Mouse (Mus musculus) forebrain, embryonic 16.5 days (tissue): ENCODE measurements around the gene Gm15130. TPM values are rescaled to one million over a fixed set of nuclear protein-coding genes. Genes with fewer than 3 reads are reported as not detected.

Source experiments
- ATAC-seq: fragments of 200-750 bp; cut with Nextera tagmentation; 2 replicates; pipeline ENCODE4 v1.8.0; 2017; ENCODE audit warnings: mild to moderate bottlenecking, moderate library complexity
- H3K27ac ChIP-seq: fragments of 300-500 bp; sonication (generic); 2 replicates; pipeline ENCODE4 v1.5.1; 2014; ENCODE audit warnings: low read length, control low read depth
- H3K27me3 ChIP-seq: fragments of 300-500 bp; sonication (generic); replicated peaks from 2 replicates; pipeline ENCODE4 v1.6.1; 2014; ENCODE audit warnings: low read length; ENCODE audit not compliant: control insufficient read depth, insufficient read depth
- H3K36me3 ChIP-seq: fragments of 300-500 bp; sonication (generic); 2 replicates; pipeline ENCODE4 v1.6.1; 2014; ENCODE audit not compliant: control insufficient read depth, insufficient read depth
- H3K4me1 ChIP-seq: fragments of 300-500 bp; sonication (generic); replicated peaks from 2 replicates; pipeline ENCODE4 v1.6.1; 2014; ENCODE audit warnings: low read length; ENCODE audit not compliant: control insufficient read depth, insufficient read depth
- H3K4me2 ChIP-seq: fragments of 300-500 bp; sonication (generic); 2 replicates; pipeline ENCODE4 v1.6.1; 2014; ENCODE audit warnings: mild to moderate bottlenecking, low read length, control low read depth
- H3K4me3 ChIP-seq: fragments of 300-500 bp; sonication (generic); replicated peaks from 2 replicates; pipeline ENCODE4 v1.5.1; 2014; ENCODE audit warnings: mild to moderate bottlenecking, low read length, control low read depth
- H3K9ac ChIP-seq: fragments of 300-500 bp; sonication (generic); replicated peaks from 2 replicates; pipeline ENCODE4 v1.6.1; 2014; ENCODE audit warnings: low read depth, low read length, control low read depth
- H3K9me3 ChIP-seq: fragments of 300-500 bp; sonication (generic); 2 replicates; pipeline ENCODE4 v1.6.1; 2016; ENCODE audit warnings: low read length; ENCODE audit not compliant: control insufficient read depth
- WGBS: fragments of 180-500 bp; shearing (Covaris S2); extraction: QIAGEN DNeasy Blood & Tissue Kit; methylation state at CpG from one replicate; pipeline ENCODE4 v1.1.7; 2014; 5-methylcytosine and 5-hydroxymethylcytosine counted together
- polyA plus RNA-seq: library from polyadenylated mRNA; unstranded; fragments of >200 nt; fragmentation: Nextera tagmentation; extraction: Ambion mirVana; gene quantifications from 2 replicates; pipeline ENCODE4 v1.2.1, GENCODE M21; 2015

Gene Gm15130
- not detected in 2 replicates for polyA plus RNA-seq

DNA sequence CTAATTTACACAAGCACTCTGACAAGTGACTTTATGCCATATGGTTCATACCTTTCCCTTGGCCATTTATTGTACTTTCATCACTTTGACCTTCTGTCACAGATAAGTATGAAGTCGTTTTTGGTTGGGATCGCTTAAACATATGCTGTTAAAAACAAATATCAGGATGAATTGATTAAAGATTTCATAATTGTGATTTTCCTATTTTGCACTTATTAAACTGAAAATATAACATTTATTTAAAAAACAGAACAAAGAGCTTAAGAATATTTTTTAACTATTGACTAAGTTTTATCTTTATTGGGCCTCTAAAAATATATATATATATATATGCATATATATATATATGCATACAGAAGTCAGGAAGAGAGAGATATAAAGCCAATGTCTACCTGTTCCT is at the start of gene Gm15130:
Gene Gm15130 (minus strand): TSS at position 101 of the 400 bp plus-strand sequence.
- Histone ChIP-seq H3K4me2 (no peak within 1 kb of the TSS), H3K27ac (no peak within 1 kb of the TSS), H3K4me1 (no peaks in the 10 kb centered on the region), H3K9ac (no peak within 1 kb of the TSS), H3K9me3 (no peaks in the 10 kb centered on the region), H3K36me3 (no peaks in the 10 kb centered on the region), H3K27me3 (no peaks in the 10 kb centered on the region), H3K4me3 (no peak within 1 kb of the TSS)
- no peak for ATAC-seq
- 84% methylated on average over 2 of the region's 2 CpGs for WGBS

DNA sequence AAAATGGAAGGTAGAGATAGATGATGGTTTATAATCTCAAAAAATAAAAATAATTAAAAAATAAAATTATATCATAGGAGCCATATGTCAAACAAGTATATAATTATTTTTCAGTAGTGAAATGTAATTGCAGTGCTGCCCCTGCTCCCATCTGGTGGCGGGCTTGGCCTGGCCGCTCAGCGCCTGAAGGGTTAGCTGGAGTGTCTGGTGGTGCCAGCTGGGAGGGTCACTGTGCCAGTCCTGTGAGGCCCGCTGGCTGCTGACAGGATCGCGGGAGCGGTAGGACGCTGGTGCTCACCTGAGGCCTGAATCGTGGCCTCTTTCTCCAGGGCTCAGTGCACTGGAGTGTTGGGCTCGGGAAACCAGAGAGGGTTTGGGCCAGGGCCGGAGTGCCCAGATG is 29.3 kb upstream of the Gm15130 start:
- Histone ChIP-seq H3K27ac (no peak overlapping the region), H3K36me3 (no peaks in the 10 kb centered on the region)

DNA sequence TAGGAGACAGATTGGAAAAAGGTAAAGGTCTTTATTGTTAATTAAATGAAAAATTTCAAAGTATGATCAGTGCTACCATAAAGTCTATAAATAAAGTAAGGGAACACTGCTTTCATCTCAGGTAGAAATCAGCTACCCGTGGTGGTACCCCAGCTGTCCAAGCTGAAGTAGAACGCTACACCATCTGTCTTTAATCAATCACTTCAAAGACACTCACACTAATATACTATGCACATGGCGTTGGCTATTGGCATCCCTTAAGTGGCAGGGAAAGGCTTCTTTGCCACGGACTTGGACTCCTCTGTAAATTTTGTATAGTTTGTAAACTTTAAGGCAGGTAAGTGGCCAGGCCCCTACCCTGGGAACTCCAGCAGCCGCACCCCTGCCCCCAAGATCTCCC is 17.0 kb downstream of the Gm15130 start:
- Histone ChIP-seq H3K9ac (no peak overlapping the region), H3K4me2 (no peak overlapping the region), H3K27ac (no peak overlapping the region), H3K36me3 (no peaks in the 10 kb centered on the region), H3K4me1 (no peaks in the 10 kb centered on the region), H3K27me3 (no peaks in the 10 kb centered on the region), H3K9me3 (no peaks in the 10 kb centered on the region), H3K4me3 (no peak overlapping the region)
- ATAC-seq = no peak
- 73% methylated on average over 5 of the region's 5 CpGs for WGBS

More for the DNA sequence above, 29.3 kb upstream of the Gm15130 start:
- no peak overlapping the region for H3K9ac ChIP-seq
- no peak overlapping the region for H3K4me2 ChIP-seq
- H3K9me3 ChIP-seq = no peaks in the 10 kb centered on the region
- 96% methylated on average over 11 of the region's 11 CpGs for WGBS
- ATAC-seq = no peak
- no peaks in the 10 kb centered on the region for H3K4me1 ChIP-seq
- no peaks in the 10 kb centered on the region for H3K27me3 ChIP-seq
- no peak overlapping the region for H3K4me3 ChIP-seq

- H3K9me3 ChIP-seq = no peaks in the 10 kb centered on the region
- no peaks in the 10 kb centered on the region for H3K36me3 ChIP-seq
- H3K4me2 ChIP-seq = no peak within 1 kb of the TSS
- no peak within 1 kb of the TSS for H3K9ac ChIP-seq
- no peak within 1 kb of the TSS for H3K27ac ChIP-seq
- H3K4me1 ChIP-seq = no peaks in the 10 kb centered on the region
- no peaks in the 10 kb centered on the region for H3K27me3 ChIP-seq
- ATAC-seq = no peak
- H3K4me3 ChIP-seq = no peak within 1 kb of the TSS
These were observed 46.9 kb downstream of the Gm15130 start, which contains the start of gene Gm13941 for GRCm38 (mm10) chr2:111105882-111106281. Gm13941 (minus strand) TSS chr2:111105982.

Other genes with a start within 250 kb of the Gm15130 start
- gene Ano3, start 202.0 kb downstream of the Gm15130 start, polyA plus RNA-seq = 0.77 and 1.0 TPM in 2 replicates
- gene Gm13941, start 47.0 kb downstream of the Gm15130 start, polyA plus RNA-seq = not detected in 2 replicates
- gene 4930430A15Rik, start 76.7 kb upstream of the Gm15130 start, polyA plus RNA-seq = not detected in 2 replicates
- not detected in 2 replicates for gene Olfr1275, start 82.3 kb upstream of the Gm15130 start, polyA plus RNA-seq
- not detected in 2 replicates for gene Olfr1276, start 101.6 kb upstream of the Gm15130 start, polyA plus RNA-seq
- gene Olfr1277, start 121.2 kb upstream of the Gm15130 start, polyA plus RNA-seq = not detected in 2 replicates
- gene Olfr1278, start 137.2 kb upstream of the Gm15130 start, polyA plus RNA-seq = not detected in 2 replicates
- gene Olfr1279, start 147.7 kb upstream of the Gm15130 start, polyA plus RNA-seq = not detected in 2 replicates
- not detected in 2 replicates for gene Olfr1280, start 161.1 kb upstream of the Gm15130 start, polyA plus RNA-seq
- not detected in 2 replicates for gene Olfr1281, start 173.6 kb upstream of the Gm15130 start, polyA plus RNA-seq
- gene Olfr1282, start 183.1 kb upstream of the Gm15130 start, polyA plus RNA-seq = not detected in 2 replicates
- not detected in 2 replicates for gene Olfr1283, start 213.9 kb upstream of the Gm15130 start, polyA plus RNA-seq
- not detected in 2 replicates for gene Olfr1284, start 222.6 kb upstream of the Gm15130 start, polyA plus RNA-seq